Mouse (Mus musculus) kidney, postnatal 0 days (tissue): Measurements from ENCODE around the gene Celsr2. TPM values are rescaled to one million over a fixed set of nuclear protein-coding genes. Genes with fewer than 3 reads are reported as not detected.

Experiments used
- ATAC-seq: fragments of 200-750 bp; cut with Nextera tagmentation; replicated peaks from 2 replicates; pipeline ENCODE4 v1.8.0; 2017; ENCODE audit warnings: low read depth, moderate number of reproducible peaks, moderate TSS enrichment, moderate library complexity; ENCODE audit not compliant: low FRiP score
- DNase-seq: peaks from one replicate; pipeline ENCODE4 v3.0.0-alpha.2; 2016; ENCODE audit warnings: low spot score
- H3K27ac ChIP-seq: fragments of 300-500 bp; sonication (generic); 2 replicates; pipeline ENCODE4 v1.5.1; 2014; ENCODE audit warnings: mild to moderate bottlenecking
- H3K27me3 ChIP-seq: fragments of 300-500 bp; sonication (generic); 2 replicates; pipeline ENCODE4 v1.6.1; 2014; ENCODE audit warnings: low read length, mixed read lengths; ENCODE audit not compliant: insufficient read depth
- H3K36me3 ChIP-seq: fragments of 300-500 bp; sonication (generic); 2 replicates; pipeline ENCODE4 v1.6.1; 2014; ENCODE audit warnings: low read length, mixed read lengths; ENCODE audit not compliant: insufficient read depth
- H3K4me1 ChIP-seq: fragments of 300-500 bp; sonication (generic); replicated peaks from 2 replicates; pipeline ENCODE4 v1.6.1; 2014; ENCODE audit warnings: antibody characterized with exemption, low read length, mixed read lengths; ENCODE audit not compliant: insufficient read depth
- H3K4me2 ChIP-seq: fragments of 300-500 bp; sonication (generic); 2 replicates; pipeline ENCODE4 v1.6.1; 2014; ENCODE audit warnings: mild to moderate bottlenecking, low read length, moderate library complexity, mixed read lengths
- H3K4me3 ChIP-seq: fragments of 300-500 bp; sonication (generic); replicated peaks from 2 replicates; pipeline ENCODE4 v1.5.1; 2014; ENCODE audit warnings: low read depth, low read length
- H3K9ac ChIP-seq: fragments of 300-500 bp; sonication (generic); 2 replicates; pipeline ENCODE4 v1.6.1; 2014; ENCODE audit warnings: low read depth, low read length
- H3K9me3 ChIP-seq: fragments of 300-500 bp; sonication (generic); replicated peaks from 2 replicates; pipeline ENCODE4 v1.6.1; 2016; ENCODE audit warnings: low read length, inconsistent platforms, mixed read lengths
- CTCF ChIP-seq: IDR thresholded peaks from 2 replicates; pipeline ENCODE4 v1.5.1; 2016; ENCODE audit warnings: antibody characterized with exemption, low read depth, mild to moderate bottlenecking, moderate library complexity
- WGBS: fragments of 180-500 bp; shearing (Covaris S2); extraction: QIAGEN DNeasy Blood & Tissue Kit; methylation state at CpG from one replicate; pipeline ENCODE4 v1.1.7; 2014; 5-methylcytosine and 5-hydroxymethylcytosine counted together
- polyA plus RNA-seq: library from polyadenylated mRNA; unstranded; fragments of >200 nt; fragmentation: Nextera tagmentation; extraction: Ambion mirVana; gene quantifications from 2 replicates; pipeline ENCODE4 v1.2.1, GENCODE M21; 2015

Celsr2 gene
- polyA plus RNA-seq, 1 experiment from 2014 or later: 15.1 TPM

DNA sequence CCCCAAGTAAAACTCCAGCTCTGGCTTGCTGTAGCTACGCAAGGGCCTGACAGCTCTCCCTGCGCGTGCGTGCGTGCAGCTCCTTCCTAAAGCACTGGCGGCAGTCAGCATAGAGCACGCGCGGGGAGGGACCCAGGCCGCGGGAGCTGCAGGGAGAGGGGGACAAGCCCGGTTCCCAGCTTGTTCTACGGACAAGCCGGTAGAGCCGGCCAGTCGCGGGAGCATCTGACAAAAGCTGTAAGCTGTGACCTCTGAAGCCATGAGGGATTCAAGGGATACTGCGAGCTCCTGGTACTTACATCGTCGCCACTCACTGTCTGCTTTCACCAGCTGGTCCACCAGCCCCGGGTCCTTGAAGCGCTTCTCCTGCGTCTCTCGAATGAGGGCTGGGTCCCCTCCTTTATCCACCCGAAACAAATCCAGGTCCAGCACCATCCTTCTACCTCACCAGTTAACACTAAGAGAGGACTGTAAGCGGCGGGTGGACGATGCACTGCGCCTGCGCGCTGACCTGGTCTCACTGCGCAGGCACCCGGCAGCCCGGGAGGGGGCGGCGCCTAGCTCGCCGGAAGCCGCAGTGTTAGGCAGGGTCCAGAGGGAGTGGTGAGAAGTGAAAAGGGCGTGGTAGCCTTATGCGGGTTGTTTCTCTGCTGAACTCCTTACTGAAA, 29.5 kb upstream of the Celsr2 start, which contains the start of gene Sars:
Gene Sars, minus strand, starts transcription at position 512 of the 668 bp plus-strand sequence.
- Histone ChIP-seq H3K27me3 (no peaks in the 10 kb centered on the region), H3K4me3 (peak within 1 kb of the TSS; percentile 49), H3K36me3 (no peaks in the 10 kb centered on the region; the same call in 1 of the 2 replicates), H3K9me3 (no peaks in the 10 kb centered on the region), H3K4me1 (peaks cover 4% of the 10 kb centered on the region; the same call in 1 of the 2 replicates), H3K4me2 (peak within 1 kb of the TSS; percentile 72), H3K9ac (peak within 1 kb of the TSS; percentile 60), H3K27ac (peak within 1 kb of the TSS; percentile 48)
- WGBS: under 1% methylated on average over 41 of the region's 41 CpGs
- peak; percentile 58 for TF ChIP-seq CTCF
- peak; percentile 96 for ATAC-seq
- DNase-seq: peak; percentile 96

- TF ChIP-seq CTCF: no peak
- Histone ChIP-seq H3K4me3 (peak overlapping the region; percentile 49), H3K9me3 (no peaks in the 10 kb centered on the region), H3K9ac (peak overlapping the region; percentile 60), H3K27me3 (no peaks in the 10 kb centered on the region), H3K36me3 (no peaks in the 10 kb centered on the region; the same call in 1 of the 2 replicates), H3K4me2 (peak overlapping the region; percentile 72), H3K27ac (peak overlapping the region; percentile 48), H3K4me1 (peaks cover 4% of the 10 kb centered on the region; the same call in 1 of the 2 replicates)
- whole genome bisulfite sequencing: 13% methylated on average over 8 of the region's 8 CpGs
- DNase-seq (peak; percentile 35), ATAC-seq (0 out of 2 replicates have a peak, but pooled peaks have one; percentile 57)
Observed at GRCm38 (mm10) chr3:108444029-108444428, 28.7 kb upstream of the Celsr2 start.

GRCm38 (mm10) chr3:108436380-108436714, 21.0 kb upstream of the Celsr2 start:
- Histone ChIP-seq H3K4me3 (no peak overlapping the region), H3K4me1 (no peaks in the 10 kb centered on the region), H3K36me3 (peaks cover 35% of the 10 kb centered on the region), H3K9me3 (no peaks in the 10 kb centered on the region), H3K27me3 (no peaks in the 10 kb centered on the region), H3K4me2 (no peak overlapping the region), H3K27ac (no peak overlapping the region), H3K9ac (no peak overlapping the region)
- peak; percentile 32; the same call in 1 of the 2 replicates for TF ChIP-seq CTCF
- 82% methylated on average over 7 of the region's 7 CpGs for WGBS
- no peak for ATAC-seq
- no peak for DNase-seq

DNA sequence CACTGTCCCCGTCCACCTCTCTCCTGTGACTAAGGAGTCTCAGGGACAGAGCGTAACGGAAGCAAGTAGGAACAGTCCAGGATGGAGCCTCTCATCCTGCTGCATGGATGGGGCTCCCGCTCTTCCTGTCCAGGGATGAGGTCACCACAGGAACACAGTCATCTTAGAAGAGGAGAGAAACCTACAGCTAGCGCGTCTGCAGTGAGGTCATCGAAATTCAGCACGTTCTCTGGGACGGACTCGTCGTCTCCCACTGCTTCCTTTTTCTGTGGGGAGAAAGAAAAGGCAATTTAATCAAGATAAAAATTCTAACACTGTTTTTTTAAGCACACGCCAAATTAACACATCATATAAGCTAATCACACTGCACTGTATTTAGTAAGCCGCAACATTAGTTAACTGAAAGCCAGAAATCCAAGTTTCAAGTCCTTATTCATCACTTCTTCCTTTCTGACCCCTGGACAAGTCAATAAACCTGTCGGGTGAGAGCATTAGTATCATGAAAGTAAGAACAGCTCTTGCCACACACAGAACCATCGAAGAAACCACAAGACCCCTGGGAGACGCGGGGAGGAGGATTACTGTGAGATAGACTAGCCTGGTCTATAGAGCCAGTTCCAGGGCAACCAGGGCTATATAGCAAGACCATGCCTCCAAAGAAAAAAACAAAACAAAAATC, 20.5 kb upstream of the Celsr2 start:
- Histone ChIP-seq H3K4me2 (no peak overlapping the region), H3K9ac (no peak overlapping the region), H3K27ac (no peak overlapping the region), H3K36me3 (peaks cover 40% of the 10 kb centered on the region), H3K4me3 (no peak overlapping the region), H3K9me3 (no peaks in the 10 kb centered on the region), H3K4me1 (no peaks in the 10 kb centered on the region), H3K27me3 (no peaks in the 10 kb centered on the region)
- TF ChIP-seq CTCF: no peak
- 86% methylated on average over 17 of the region's 17 CpGs for WGBS
- ATAC-seq: no peak
- peak; percentile 34 for DNase-seq

- WGBS: 57% methylated on average over 19 of the region's 19 CpGs
- no peak overlapping the region for H3K4me3 ChIP-seq
- H3K27ac ChIP-seq: no peak overlapping the region
- no peak overlapping the region for H3K4me2 ChIP-seq
- DNase-seq: no peak
- no peaks in the 10 kb centered on the region for H3K4me1 ChIP-seq
- no peaks in the 10 kb centered on the region for H3K9me3 ChIP-seq
- peaks cover 54% of the 10 kb centered on the region for H3K36me3 ChIP-seq
- no peak for ATAC-seq
- H3K27me3 ChIP-seq: no peaks in the 10 kb centered on the region
- H3K9ac ChIP-seq: no peak overlapping the region
- no peak for TF ChIP-seq CTCF
Observed at GRCm38 (mm10) chr3:108433881-108434495, 18.6 kb upstream of the Celsr2 start.

DNA sequence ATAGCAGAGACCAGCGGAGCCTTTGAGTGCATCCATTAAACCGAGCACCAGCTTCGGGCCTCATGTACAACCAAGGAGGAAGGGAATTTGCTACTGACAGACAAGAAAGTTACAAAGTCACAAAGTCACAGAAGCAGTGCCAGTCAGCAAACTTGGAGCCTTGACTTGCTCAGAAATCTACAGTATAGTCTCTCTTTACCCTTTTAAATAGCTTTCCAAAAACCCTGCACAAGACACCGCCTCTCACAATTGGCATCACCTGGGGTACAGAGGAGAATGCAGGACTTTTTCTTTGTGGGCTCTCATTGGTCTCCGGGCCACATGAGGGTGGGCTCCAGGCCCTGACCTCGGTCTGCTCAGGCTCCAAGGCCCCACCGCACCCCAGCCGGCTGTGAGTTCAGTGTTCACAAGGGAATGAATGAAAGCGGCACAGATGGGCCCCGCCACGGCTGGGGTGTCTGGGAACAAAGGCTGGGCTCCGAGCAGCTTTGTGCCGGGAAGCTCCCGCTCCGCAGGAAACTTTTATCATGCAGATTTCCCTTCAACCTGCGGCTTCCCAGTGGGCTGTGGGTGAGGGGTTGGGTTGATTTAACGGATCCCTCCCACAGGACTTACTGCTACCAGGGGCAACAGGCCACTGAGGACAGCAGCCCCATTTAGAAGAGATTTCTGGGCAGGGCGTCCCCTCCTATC, 18.0 kb upstream of the Celsr2 start:
- no peaks in the 10 kb centered on the region for H3K27me3 ChIP-seq
- no peaks in the 10 kb centered on the region for H3K4me1 ChIP-seq
- no peak for TF ChIP-seq CTCF
- H3K9me3 ChIP-seq: no peaks in the 10 kb centered on the region
- WGBS: 59% methylated on average over 18 of the region's 18 CpGs
- H3K4me3 ChIP-seq: no peak overlapping the region
- no peak overlapping the region for H3K9ac ChIP-seq
- no peak overlapping the region for H3K4me2 ChIP-seq
- H3K27ac ChIP-seq: no peak overlapping the region
- H3K36me3 ChIP-seq: peaks cover 59% of the 10 kb centered on the region
- ATAC-seq (no peak), DNase-seq (no peak)
